Mouse (Mus musculus): ENCODE measurements around the gene Sctr.

GRCm38 (mm10) chr1:120055475-120055874 is 48.8 kb downstream of the Sctr start:
- TF ChIP-seq POLR2A (IDR thresholded peaks at IDR 0.05; ENCODE audit: borderline replicate concordance, extremely low read depth, insufficient read depth, insufficient read length, poor library complexity, severe bottlenecking) (no peak), CTCF (IDR thresholded peaks at IDR 0.05; ENCODE audit: borderline replicate concordance, extremely low read depth, insufficient read depth, insufficient read length) (no peak)
